Mouse (Mus musculus) spleen, adult 2 months (tissue): ENCODE measurements around the gene Rbbp6. TPM values are rescaled to one million over a fixed set of nuclear protein-coding genes. Genes with fewer than 3 reads are reported as not detected.

Source experiments
- DNase-seq, 2 experiments: peaks; one replicate each; pipeline versions ENCODE4 v3.0.0 to v3.0.0-alpha.2; 2012 to 2021; ENCODE audit warnings: low spot score in 2 of 2, low read depth in 1 of 2
- H3K27ac ChIP-seq: fragments of 200-500 bp; 2 replicates; pipeline ENCODE4 v1.5.1; 2012; ENCODE audit warnings: low read length, inconsistent platforms; ENCODE audit not compliant: insufficient read depth
- H3K27me3 ChIP-seq: fragments of 200-500 bp; 2 replicates; pipeline ENCODE4 v1.6.1; 2012; ENCODE audit warnings: mild to moderate bottlenecking, moderate library complexity, low read length, inconsistent platforms; ENCODE audit not compliant: control insufficient read depth, insufficient read depth
- H3K36me3 ChIP-seq: fragments of 200-500 bp; 2 replicates; pipeline ENCODE4 v1.6.1; 2012; ENCODE audit warnings: mild to moderate bottlenecking, low read length, inconsistent platforms; ENCODE audit not compliant: control insufficient read depth, insufficient read depth
- H3K4me1 ChIP-seq: fragments of 200-500 bp; 2 replicates; pipeline ENCODE4 v1.6.1; 2011; ENCODE audit warnings: inconsistent platforms; ENCODE audit not compliant: control insufficient read depth, insufficient read depth, insufficient read length
- H3K4me3 ChIP-seq: fragments of 200-500 bp; 2 replicates; pipeline ENCODE4 v1.5.1; 2011; ENCODE audit warnings: mild to moderate bottlenecking, inconsistent platforms; ENCODE audit not compliant: insufficient read depth, insufficient read length; ENCODE audit errors: extremely low read depth
- CTCF ChIP-seq: fragments of 200-500 bp; IDR thresholded peaks from 2 replicates; pipeline ENCODE4 v1.5.1; 2011; ENCODE audit warnings: mild to moderate bottlenecking, inconsistent platforms; ENCODE audit not compliant: insufficient read depth, insufficient read length, insufficient replicate concordance; ENCODE audit errors: extremely low read depth
- POLR2A ChIP-seq: fragments of 200-500 bp; IDR thresholded peaks from 2 replicates; pipeline ENCODE4 v1.6.1; 2011; ENCODE audit warnings: low read depth, low read length, inconsistent platforms
- WGBS: fragments of 180-500 bp; shearing (Covaris S2); methylation state at CpG from one replicate; pipeline ENCODE4 v1.1.7; 2018; 5-methylcytosine and 5-hydroxymethylcytosine counted together
- polyA plus RNA-seq: library from polyadenylated mRNA; depleted of rRNA; stranded (reverse); fragments of >200 nt; gene quantifications from 2 replicates; pipeline ENCODE4 v1.2.3, GENCODE M21; 2012

The Rbbp6 gene
- polyA plus RNA-seq, 1 experiment: 8.8 TPM

- peak; percentile 11; the same call in 1 of the 2 replicates for TF ChIP-seq CTCF
- no peak for TF ChIP-seq POLR2A
- Histone ChIP-seq H3K4me1 (no peaks in the 10 kb centered on the region), H3K36me3 (no peaks in the 10 kb centered on the region), H3K27me3 (no peaks in the 10 kb centered on the region), H3K4me3 (no peak overlapping the region), H3K27ac (no peak overlapping the region)
- DNase-seq: peak in 1 of 2 experiments; percentile 14
- WGBS: 31% methylated on average over 3 of the region's 3 CpGs
These were observed 52.1 kb downstream of the Rbbp6 start for GRCm38 (mm10) chr7:123017627-123018026.

- no peak for DNase-seq
- H3K36me3 ChIP-seq: no peaks in the 10 kb centered on the region
- H3K4me3 ChIP-seq: no peak overlapping the region; the same call in 1 of the 2 replicates
- H3K4me1 ChIP-seq: no peaks in the 10 kb centered on the region
- no peaks in the 10 kb centered on the region for H3K27me3 ChIP-seq
- no peak overlapping the region for H3K27ac ChIP-seq
- no peak for TF ChIP-seq POLR2A
- WGBS: 43% methylated on average over 9 of the region's 9 CpGs
These were observed 59.6 kb downstream of the Rbbp6 start for GRCm38 (mm10) chr7:123025123-123025522.

GRCm38 (mm10) chr7:123030295-123030694 lies 64.8 kb downstream of the Rbbp6 start:
- Histone ChIP-seq H3K4me1 (peaks cover 3% of the 10 kb centered on the region; the same call in 1 of the 2 replicates), H3K27ac (no peak overlapping the region), H3K4me3 (no peak overlapping the region), H3K36me3 (no peaks in the 10 kb centered on the region), H3K27me3 (no peaks in the 10 kb centered on the region)
- 37% methylated on average over 13 of the region's 13 CpGs for WGBS
- DNase-seq: no peak
- TF ChIP-seq POLR2A (no peak), CTCF (no peak)

GRCm38 (mm10) chr7:123030709-123031181 lies 65.3 kb downstream of the Rbbp6 start:
- TF ChIP-seq CTCF (no peak), POLR2A (no peak)
- 3% methylated on average over 21 of the region's 21 CpGs for WGBS
- Histone ChIP-seq H3K27me3 (no peaks in the 10 kb centered on the region), H3K4me3 (peak overlapping the region; percentile 26; the same call in 1 of the 2 replicates), H3K27ac (no peak overlapping the region), H3K36me3 (no peaks in the 10 kb centered on the region), H3K4me1 (peaks cover 3% of the 10 kb centered on the region; the same call in 1 of the 2 replicates)
- peak in 1 of 2 experiments; percentile 11 for DNase-seq

- Histone ChIP-seq H3K27ac (no peak overlapping the region), H3K36me3 (no peaks in the 10 kb centered on the region), H3K27me3 (no peaks in the 10 kb centered on the region), H3K4me1 (peaks cover 3% of the 10 kb centered on the region; the same call in 1 of the 2 replicates), H3K4me3 (no peak overlapping the region)
- no peak for DNase-seq
- 9% methylated on average over 12 of the region's 12 CpGs for WGBS
- TF ChIP-seq POLR2A (no peak), CTCF (no peak)
These were observed 65.8 kb downstream of the Rbbp6 start for GRCm38 (mm10) chr7:123031211-123031743.

- 87% methylated on average over 8 of the region's 8 CpGs for WGBS
- H3K4me1 ChIP-seq: peaks cover 3% of the 10 kb centered on the region; the same call in 1 of the 2 replicates
- no peak overlapping the region for H3K4me3 ChIP-seq
- H3K27ac ChIP-seq: no peak overlapping the region
- H3K27me3 ChIP-seq: no peaks in the 10 kb centered on the region
- no peak for DNase-seq
- H3K36me3 ChIP-seq: no peaks in the 10 kb centered on the region
- TF ChIP-seq CTCF (no peak), POLR2A (no peak)
These were observed 69.8 kb downstream of the Rbbp6 start for GRCm38 (mm10) chr7:123035314-123035713.

GRCm38 (mm10) chr7:123039302-123039701 lies 73.8 kb downstream of the Rbbp6 start:
- no peaks in the 10 kb centered on the region for H3K36me3 ChIP-seq
- H3K27me3 ChIP-seq: no peaks in the 10 kb centered on the region
- H3K27ac ChIP-seq: no peak overlapping the region
- no peaks in the 10 kb centered on the region for H3K4me1 ChIP-seq
- H3K4me3 ChIP-seq: no peak overlapping the region
- no peak for DNase-seq
- TF ChIP-seq POLR2A (no peak), CTCF (no peak)
